Mouse (Mus musculus) cerebellum, postnatal 4 days (tissue): ENCODE data around the gene Olfr530.

Experiments
- DNase-seq, 2 experiments: peaks; one replicate each; pipeline ENCODE4 v3.0.0; 2022; ENCODE audit warnings: low spot score in 2 of 2, mixed read lengths in 1 of 2

The Olfr530 gene

GRCm38 (mm10) chr7:140376231-140376630 lies at the start of gene Olfr530:
Olfr530 (minus strand) TSS chr7:140376331.
- DNase-seq: no peak

GRCm38 (mm10) chr7:140421539-140421938 lies 45.4 kb upstream of the Olfr530 start, which contains the start of gene Olfr532:
Olfr532 (minus strand) TSS chr7:140421639.
- no peak for DNase-seq

DNA sequence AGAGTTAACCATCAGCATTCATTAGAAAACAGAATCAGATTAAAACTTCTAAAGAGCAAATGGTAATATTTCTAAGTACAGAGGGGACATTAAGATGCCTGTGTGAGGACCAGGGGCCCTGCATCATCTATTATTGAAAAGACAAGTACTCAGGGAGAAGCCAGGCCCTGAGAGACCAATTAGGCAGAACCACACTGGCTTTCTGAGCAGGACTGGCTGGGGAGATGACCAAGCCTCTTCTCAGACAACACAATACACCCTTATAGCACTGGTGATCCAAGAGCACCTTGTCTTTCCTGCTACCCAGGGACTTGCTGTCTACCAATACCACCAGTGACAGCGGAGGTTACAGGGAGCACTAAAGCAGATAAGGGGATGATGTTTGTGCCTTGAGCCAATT lies 26.7 kb upstream of the Olfr530 start, which contains the start of gene Olfr531:
TSS of gene Olfr531 (minus strand) at position 101 of the 400 bp plus-strand sequence.
- DNase-seq: no peak

- no peak for DNase-seq
These were observed 780 bp upstream of the Olfr530 start for GRCm38 (mm10) chr7:140376911-140377310.

DNA sequence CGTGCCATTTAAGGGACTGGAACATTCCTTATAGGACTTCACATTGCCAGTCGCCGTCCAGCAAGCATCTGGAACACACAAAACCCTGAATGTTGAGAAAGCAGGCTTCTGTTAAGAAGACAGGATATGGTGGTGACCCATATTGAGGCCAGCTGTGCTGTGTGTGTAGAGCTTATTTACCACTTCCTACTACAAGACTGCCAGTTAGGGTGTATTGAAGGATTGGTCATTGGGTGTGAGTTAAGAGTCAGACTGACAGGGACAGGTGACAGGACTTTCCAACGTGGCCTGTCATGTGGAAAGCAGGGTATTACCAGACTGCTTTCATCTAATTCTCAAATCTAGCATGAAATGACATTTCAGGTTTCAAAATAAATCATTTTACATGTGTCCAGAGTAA lies 1.8 kb downstream of the Olfr530 start:
- DNase-seq: no peak

DNA sequence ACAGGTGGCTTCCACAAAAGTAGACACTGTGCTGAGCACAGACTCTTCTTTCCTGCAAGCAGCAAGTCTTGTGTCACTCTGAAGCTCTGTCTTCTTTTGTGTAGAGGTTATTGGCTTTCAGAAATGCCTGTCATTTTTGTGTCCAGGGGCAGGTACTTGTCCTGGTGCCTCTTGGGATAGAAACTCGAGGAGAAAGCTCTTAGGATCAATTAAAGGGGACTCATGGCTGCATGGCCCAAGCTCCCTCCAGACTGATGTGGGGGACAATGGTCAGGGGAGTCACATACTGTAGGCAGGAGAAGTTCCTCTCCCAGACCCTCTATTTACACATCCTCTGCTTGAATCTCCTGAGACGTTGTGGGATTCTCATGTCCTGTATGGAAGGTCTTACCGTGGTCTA lies 14.6 kb downstream of the Olfr530 start, which contains the start of gene Olfr60:
TSS of gene Olfr60 (minus strand) at position 101 of the 400 bp plus-strand sequence.
- DNase-seq: no peak

DNA sequence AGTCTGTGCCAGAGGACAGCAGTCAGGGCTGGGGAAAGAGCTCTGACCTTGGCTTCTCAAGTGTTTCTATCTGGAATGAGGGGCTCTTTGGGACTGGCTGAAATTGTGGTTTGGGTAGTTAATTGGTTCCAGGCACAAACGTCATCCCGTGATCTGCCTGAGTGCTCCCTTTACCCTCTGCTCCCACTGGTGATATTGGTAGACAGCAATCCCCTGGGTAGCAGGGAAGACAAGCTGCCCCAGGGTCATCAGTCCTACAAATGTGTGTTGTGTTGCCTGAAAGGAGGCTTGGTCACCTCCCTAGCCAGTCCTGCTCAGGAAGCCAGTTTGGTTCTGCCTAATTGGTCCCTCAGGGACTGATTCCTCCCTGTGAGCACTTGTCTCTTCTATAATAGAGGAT lies 42.4 kb downstream of the Olfr530 start, which contains the start of gene Olfr527:
TSS of gene Olfr527 (plus strand) at position 301 of the 400 bp plus-strand sequence.
- DNase-seq: no peak

DNA sequence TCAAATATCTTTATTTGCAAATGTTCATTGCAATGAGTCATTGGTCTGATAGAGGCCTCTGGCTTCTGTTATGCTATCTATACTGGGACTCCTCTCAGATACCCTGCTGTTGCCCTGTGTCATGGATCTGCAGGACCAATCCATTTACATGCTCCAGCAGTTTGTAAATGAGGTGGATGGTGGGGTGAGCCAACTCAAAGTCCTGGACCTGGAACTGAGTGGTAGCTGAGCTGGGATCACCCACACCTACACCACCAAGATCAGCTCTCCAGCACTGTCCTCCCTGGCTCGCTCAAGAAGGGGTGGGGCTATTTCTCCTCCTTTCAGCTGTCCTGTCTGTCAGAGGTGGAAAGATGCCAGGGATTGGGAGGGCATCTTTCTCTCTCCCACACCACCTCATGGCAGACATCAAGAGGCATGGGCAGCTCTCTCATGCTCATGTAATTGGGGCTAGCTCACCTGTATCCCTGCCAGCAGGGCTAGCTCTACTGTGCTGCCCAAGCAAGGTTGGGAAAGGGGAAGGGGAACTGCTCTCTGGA lies 46.3 kb downstream of the Olfr530 start:
- no peak for DNase-seq
